In the genomic region with DNA sequence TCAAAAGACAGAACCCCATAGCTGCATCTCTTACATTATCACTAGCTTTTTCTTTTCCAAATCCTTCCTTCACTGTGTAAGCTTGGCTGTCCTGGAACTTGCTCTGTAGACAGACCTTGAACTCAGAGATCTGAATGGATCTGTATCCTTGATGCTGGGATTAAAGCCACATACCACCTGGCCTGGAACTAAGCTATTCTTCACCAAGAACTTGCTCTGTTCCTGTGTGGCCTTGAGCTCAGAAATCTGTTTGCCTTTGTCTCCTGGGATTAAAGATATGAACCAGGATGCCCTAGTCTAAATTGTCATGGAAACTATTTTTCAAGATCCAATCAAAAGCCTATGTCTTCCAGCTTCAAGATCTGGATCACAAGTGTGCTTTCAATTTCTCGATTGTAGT, we compare ENCODE assay signal across 26 mouse cellular contexts.
"Had no signal": no experiment of that assay in that cellular context is flagged by ENCODE, and none has a peak within 500 bp of the region (broad histone marks: within the 10 kb centered on the region; RNA-seq: fewer than 3 reads in every experiment).

No protein-coding gene starts in this region.

- H3K27ac ChIP-seq: embryonic facial prominence, embryonic 10.5 days; embryonic facial prominence, embryonic 12.5 days; embryonic facial prominence, embryonic 13.5 days; embryonic facial prominence, embryonic 15.5 days; forebrain, embryonic 10.5 days; forebrain, embryonic 12.5 days; forebrain, embryonic 13.5 days; forebrain, embryonic 15.5 days; gastrocnemius, adult 2 months; heart, adult 2 months; heart, embryonic 10.5 days had no signal

- H3K9ac ChIP-seq: embryonic facial prominence, embryonic 12.5 days; embryonic facial prominence, embryonic 13.5 days; embryonic facial prominence, embryonic 15.5 days; forebrain, embryonic 12.5 days; forebrain, embryonic 13.5 days; forebrain, embryonic 15.5 days; forebrain, postnatal 0 days had no signal

- H3K36me3 ChIP-seq: embryonic facial prominence, embryonic 10.5 days; embryonic facial prominence, embryonic 12.5 days; embryonic facial prominence, embryonic 13.5 days; embryonic facial prominence, embryonic 15.5 days; forebrain, embryonic 10.5 days; forebrain, embryonic 12.5 days; forebrain, embryonic 15.5 days; heart, embryonic 10.5 days had no signal

- H3K9me3 ChIP-seq: embryonic facial prominence, embryonic 10.5 days; embryonic facial prominence, embryonic 12.5 days; embryonic facial prominence, embryonic 13.5 days; embryonic facial prominence, embryonic 15.5 days; forebrain, embryonic 10.5 days; forebrain, embryonic 12.5 days; forebrain, embryonic 13.5 days; forebrain, embryonic 15.5 days; heart, embryonic 10.5 days had no signal

- H3K4me1 ChIP-seq: embryonic facial prominence, embryonic 10.5 days; embryonic facial prominence, embryonic 12.5 days; embryonic facial prominence, embryonic 13.5 days; embryonic facial prominence, embryonic 15.5 days; forebrain, embryonic 10.5 days; forebrain, embryonic 12.5 days; forebrain, embryonic 13.5 days; forebrain, embryonic 15.5 days; heart, embryonic 10.5 days had no signal

- ATAC-seq: forebrain, embryonic 13.5 days; forebrain, embryonic 14.5 days; forebrain, embryonic 15.5 days; forebrain, embryonic 16.5 days; forebrain, postnatal 0 days had no signal

- DNase-seq: cerebellum, adult 9-11 months; cerebellum, postnatal 10 days; cerebellum, postnatal 14 days; cerebellum, postnatal 25 days; cerebellum, postnatal 36 days; embryo, embryonic 11 days; forebrain, postnatal 0 days; gastrocnemius, adult 2 months; gastrocnemius, postnatal 14 days; gastrocnemius, postnatal 25 days; gastrocnemius, postnatal 36 days; heart, adult 11 months; heart, adult 18-20 months; heart, adult 2 months had no signal

- H3K27me3 ChIP-seq: embryonic facial prominence, embryonic 12.5 days; embryonic facial prominence, embryonic 13.5 days; embryonic facial prominence, embryonic 15.5 days; forebrain, embryonic 12.5 days; forebrain, embryonic 13.5 days; forebrain, embryonic 15.5 days had no signal

- H3K4me2 ChIP-seq: embryonic facial prominence, embryonic 12.5 days; embryonic facial prominence, embryonic 13.5 days; embryonic facial prominence, embryonic 15.5 days; forebrain, embryonic 12.5 days; forebrain, embryonic 13.5 days; forebrain, embryonic 15.5 days had no signal

- H3K4me3 ChIP-seq: embryonic facial prominence, embryonic 10.5 days; embryonic facial prominence, embryonic 12.5 days; embryonic facial prominence, embryonic 13.5 days; embryonic facial prominence, embryonic 15.5 days; erythroblast, embryonic 14.5 days; forebrain, embryonic 10.5 days; forebrain, embryonic 12.5 days; forebrain, embryonic 13.5 days; forebrain, embryonic 15.5 days; gastrocnemius, adult 2 months; heart, adult 2 months; heart, embryonic 10.5 days had no signal
